Mouse (Mus musculus): ENCODE data around the gene Polm. TPM values are rescaled to one million over a fixed set of nuclear protein-coding genes. Genes with fewer than 3 reads are reported as not detected.
A peak's percentile ranks its signal among the peaks of the same experiment; 100 is the strongest.

Polm gene
- polyA plus RNA-seq, 1 experiment from 2014 or later, result 2.0 TPM

DNA sequence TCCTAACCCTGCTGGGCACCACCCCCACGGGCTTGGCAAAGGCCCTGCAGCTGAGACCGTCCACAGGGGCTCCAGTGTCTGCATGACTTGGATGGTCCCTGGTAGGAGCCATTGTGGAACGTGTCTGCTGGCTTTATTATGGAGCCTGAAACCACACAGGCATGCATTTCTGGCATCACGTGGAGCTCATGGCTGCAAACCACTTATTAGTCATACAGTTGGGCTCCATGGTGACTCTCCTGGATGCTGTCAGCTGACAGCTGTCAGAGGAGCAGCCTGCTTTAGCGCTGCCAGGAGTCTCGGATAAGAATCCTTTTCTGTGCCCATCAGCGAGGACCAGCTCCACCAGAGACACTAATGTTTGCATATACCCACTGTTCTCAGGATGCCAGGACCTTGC lies 42.1 kb downstream of the Polm start:
- H3K27me3 ChIP-seq (ENCODE audit: control insufficient read depth, insufficient read depth, low read depth, low read length), result no peaks in the 10 kb centered on the region
- H3K4me1 ChIP-seq (ENCODE audit: control insufficient read depth, low read depth, low read length), result no peaks in the 10 kb centered on the region
- no peak for ATAC-seq (ENCODE audit: low read depth)
- H3K4me2 ChIP-seq (ENCODE audit: low read depth, low read length), result no peak overlapping the region
- H3K9ac ChIP-seq (ENCODE audit: low read depth, low read length), result no peak overlapping the region
- no peaks in the 10 kb centered on the region for H3K9me3 ChIP-seq (replicated peaks; ENCODE audit: control insufficient read depth, low read length)
- H3K36me3 ChIP-seq (ENCODE audit: control insufficient read depth, insufficient read depth), result peaks cover 19% of the 10 kb centered on the region
- no peak overlapping the region for H3K4me3 ChIP-seq (ENCODE audit: low read depth, low read length)
- WGBS (ENCODE audit: insufficient replicate concordance), result 78% methylated on average over 7 of the region's 7 CpGs
- no peak overlapping the region for H3K27ac ChIP-seq (ENCODE audit: low read length)

DNA sequence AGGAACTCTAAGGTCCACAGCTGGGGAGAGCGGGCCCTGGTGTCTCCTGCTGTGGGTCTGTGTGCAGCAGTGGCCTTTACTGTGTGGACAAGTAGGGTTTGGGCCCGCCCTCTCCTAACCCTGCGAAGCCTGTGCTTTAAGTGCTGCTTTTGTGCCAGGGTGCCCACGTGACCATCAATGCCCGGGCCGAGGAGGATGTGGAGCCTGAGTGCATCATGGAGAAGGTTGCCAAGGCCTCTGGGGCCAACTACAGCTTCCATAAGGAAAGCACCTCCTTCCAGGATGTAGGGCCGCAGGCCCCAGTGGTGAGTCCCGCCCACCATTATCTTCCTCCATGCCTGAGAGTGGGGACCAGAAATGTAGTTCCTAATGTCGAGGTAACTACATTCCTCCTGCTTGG lies 42.5 kb downstream of the Polm start:
- Histone ChIP-seq H3K4me2 (ENCODE audit: low read depth, low read length) (no peak overlapping the region), H3K36me3 (ENCODE audit: control insufficient read depth, insufficient read depth) (peaks cover 19% of the 10 kb centered on the region), H3K4me3 (ENCODE audit: low read depth, low read length) (no peak overlapping the region), H3K4me1 (ENCODE audit: control insufficient read depth, low read depth, low read length) (no peaks in the 10 kb centered on the region), H3K9me3 (replicated peaks; ENCODE audit: control insufficient read depth, low read length) (no peaks in the 10 kb centered on the region), H3K27ac (ENCODE audit: low read length) (no peak overlapping the region), H3K27me3 (ENCODE audit: control insufficient read depth, insufficient read depth, low read depth, low read length) (no peaks in the 10 kb centered on the region), H3K9ac (ENCODE audit: low read depth, low read length) (no peak overlapping the region)
- WGBS (ENCODE audit: insufficient replicate concordance), result 81% methylated on average over 9 of the region's 9 CpGs
- ATAC-seq (ENCODE audit: low read depth), result no peak

GRCm38 (mm10) chr11:5790431-5790830 lies 47.4 kb downstream of the Polm start:
- H3K27me3 ChIP-seq (ENCODE audit: control insufficient read depth, insufficient read depth, low read depth, low read length), result no peaks in the 10 kb centered on the region
- H3K27ac ChIP-seq (ENCODE audit: low read length), result no peak overlapping the region
- H3K4me3 ChIP-seq (ENCODE audit: low read depth, low read length), result no peak overlapping the region
- no peak overlapping the region for H3K9ac ChIP-seq (ENCODE audit: low read depth, low read length)
- peaks cover 23% of the 10 kb centered on the region for H3K4me1 ChIP-seq (ENCODE audit: control insufficient read depth, low read depth, low read length)
- WGBS (ENCODE audit: insufficient replicate concordance), result 83% methylated on average over 1 of the region's 1 CpGs
- H3K36me3 ChIP-seq (ENCODE audit: control insufficient read depth, insufficient read depth), result peaks cover 4% of the 10 kb centered on the region
- no peak overlapping the region for H3K4me2 ChIP-seq (ENCODE audit: low read depth, low read length)
- no peaks in the 10 kb centered on the region for H3K9me3 ChIP-seq (replicated peaks; ENCODE audit: control insufficient read depth, low read length)
- ATAC-seq (ENCODE audit: low read depth), result no peak

GRCm38 (mm10) chr11:5789754-5790333 lies 48.0 kb downstream of the Polm start:
- Histone ChIP-seq H3K4me1 (ENCODE audit: control insufficient read depth, low read depth, low read length) (peaks cover 23% of the 10 kb centered on the region), H3K9me3 (replicated peaks; ENCODE audit: control insufficient read depth, low read length) (no peaks in the 10 kb centered on the region), H3K4me3 (ENCODE audit: low read depth, low read length) (peak overlapping the region; percentile 75), H3K27me3 (ENCODE audit: control insufficient read depth, insufficient read depth, low read depth, low read length) (no peaks in the 10 kb centered on the region), H3K27ac (ENCODE audit: low read length) (peak overlapping the region; percentile 97), H3K36me3 (ENCODE audit: control insufficient read depth, insufficient read depth) (peaks cover 4% of the 10 kb centered on the region; the same call in 1 of the 2 replicates), H3K9ac (ENCODE audit: low read depth, low read length) (peak overlapping the region; percentile 72), H3K4me2 (ENCODE audit: low read depth, low read length) (peak overlapping the region; percentile 85)
- ATAC-seq (ENCODE audit: low read depth), result no peak
- WGBS (ENCODE audit: insufficient replicate concordance), result 43% methylated on average over 3 of the region's 3 CpGs

DNA sequence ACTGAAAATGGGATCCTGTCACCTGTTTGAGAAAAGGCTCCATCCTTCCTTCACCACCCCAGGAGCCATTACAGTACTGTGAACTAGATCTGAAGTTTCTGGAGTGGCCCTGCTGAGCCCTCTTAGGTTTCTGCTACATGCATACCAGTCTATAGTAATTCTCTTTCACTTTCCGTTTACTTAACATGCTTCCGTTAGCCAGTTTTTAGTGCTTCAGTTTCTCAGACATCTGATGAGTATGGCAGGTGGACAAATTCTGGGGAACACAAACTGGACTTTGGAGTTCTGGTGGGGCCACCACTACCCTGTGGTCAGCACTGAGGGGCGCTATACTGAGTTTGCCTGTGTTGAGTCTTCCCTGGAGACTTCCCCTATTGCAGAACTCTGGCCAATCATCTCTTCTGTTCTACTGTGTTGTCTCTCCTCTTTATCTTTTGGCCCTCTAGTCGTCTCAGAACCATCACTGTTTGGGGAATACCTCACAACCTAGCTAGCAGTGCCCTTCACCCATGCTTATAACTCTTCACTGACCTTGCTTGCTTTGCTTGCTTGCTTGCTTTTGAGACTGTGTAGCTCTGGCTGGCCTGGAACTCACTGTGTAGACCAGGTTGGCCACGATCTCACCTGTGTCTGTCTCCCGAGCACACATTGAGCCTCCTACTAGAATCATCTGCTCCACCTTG lies 48.6 kb downstream of the Polm start:
- H3K36me3 ChIP-seq (ENCODE audit: control insufficient read depth, insufficient read depth), result peaks cover 4% of the 10 kb centered on the region; the same call in 1 of the 2 replicates
- peak overlapping the region; percentile 75 for H3K4me3 ChIP-seq (ENCODE audit: low read depth, low read length)
- H3K9me3 ChIP-seq (replicated peaks; ENCODE audit: control insufficient read depth, low read length), result no peaks in the 10 kb centered on the region
- peak overlapping the region; percentile 72 for H3K9ac ChIP-seq (ENCODE audit: low read depth, low read length)
- ATAC-seq (ENCODE audit: low read depth), result no peak
- WGBS (ENCODE audit: insufficient replicate concordance), result 26% methylated on average over 6 of the region's 6 CpGs
- peak overlapping the region; percentile 97 for H3K27ac ChIP-seq (ENCODE audit: low read length)
- peaks cover 23% of the 10 kb centered on the region for H3K4me1 ChIP-seq (ENCODE audit: control insufficient read depth, low read depth, low read length)
- H3K27me3 ChIP-seq (ENCODE audit: control insufficient read depth, insufficient read depth, low read depth, low read length), result no peaks in the 10 kb centered on the region
- peak overlapping the region; percentile 85 for H3K4me2 ChIP-seq (ENCODE audit: low read depth, low read length)

DNA sequence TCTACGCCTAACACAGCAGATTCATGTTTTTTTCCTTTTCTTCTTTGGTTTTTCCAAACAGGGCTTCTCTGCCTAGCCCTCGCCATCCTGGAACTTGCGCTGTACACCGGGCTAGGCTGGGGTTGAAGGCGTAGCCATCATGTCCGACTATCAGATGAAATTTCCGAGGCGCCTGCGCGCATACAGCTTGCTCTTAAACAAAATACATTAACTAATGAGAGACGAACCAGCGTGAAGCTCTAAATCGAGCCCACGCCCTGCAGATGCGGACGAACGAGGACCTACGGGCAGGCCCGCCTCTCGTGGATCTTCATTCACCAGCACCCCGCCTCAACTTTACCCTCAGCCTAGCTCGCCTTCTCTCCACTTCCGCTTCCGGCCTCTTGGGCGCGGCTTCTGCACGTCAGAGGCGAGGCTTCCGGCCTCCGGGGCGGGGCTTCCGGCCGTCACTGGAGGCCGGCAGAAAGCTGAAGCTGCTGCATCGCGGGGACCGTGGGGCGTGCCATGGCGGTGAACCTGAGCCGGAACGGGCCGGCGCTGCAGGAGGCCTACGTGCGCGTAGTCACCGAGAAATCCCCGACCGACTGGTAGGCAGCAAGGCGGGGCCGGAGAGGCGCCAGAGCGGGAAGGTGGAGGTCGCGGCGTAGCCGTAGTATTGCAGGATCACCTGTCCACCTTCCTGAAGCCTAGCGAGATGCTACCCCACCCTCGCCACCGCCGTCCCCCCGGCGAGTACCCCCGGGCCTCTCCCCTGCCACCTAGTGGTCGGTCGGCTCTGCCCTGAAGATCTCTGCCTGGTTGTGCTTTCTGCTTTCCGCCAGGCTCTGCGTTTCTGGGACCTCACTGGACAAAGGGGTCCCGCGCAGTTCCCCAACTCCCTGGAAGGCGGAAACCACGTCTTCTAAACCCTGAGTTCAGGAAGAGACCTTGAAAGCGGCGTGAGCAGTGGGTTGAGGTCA lies 49.5 kb downstream of the Polm start, which contains the start of gene Dbnl:
Gene Dbnl (plus strand): TSS at position 433 of the 959 bp plus-strand sequence.
- WGBS (ENCODE audit: insufficient replicate concordance), result under 1% methylated on average over 74 of the region's 74 CpGs
- Histone ChIP-seq H3K27ac (ENCODE audit: low read length) (peak within 1 kb of the TSS; percentile 97), H3K27me3 (ENCODE audit: control insufficient read depth, insufficient read depth, low read depth, low read length) (no peaks in the 10 kb centered on the region), H3K4me3 (ENCODE audit: low read depth, low read length) (peak within 1 kb of the TSS; percentile 75), H3K9ac (ENCODE audit: low read depth, low read length) (peak within 1 kb of the TSS; percentile 75), H3K36me3 (ENCODE audit: control insufficient read depth, insufficient read depth) (no peaks in the 10 kb centered on the region), H3K4me2 (ENCODE audit: low read depth, low read length) (peak within 1 kb of the TSS; percentile 85), H3K4me1 (ENCODE audit: control insufficient read depth, low read depth, low read length) (peaks cover 23% of the 10 kb centered on the region), H3K9me3 (replicated peaks; ENCODE audit: control insufficient read depth, low read length) (no peaks in the 10 kb centered on the region)
- ATAC-seq (ENCODE audit: low read depth), result peak; percentile 95

- H3K36me3 ChIP-seq (ENCODE audit: control insufficient read depth, insufficient read depth), result no peaks in the 10 kb centered on the region
- 17% methylated on average over 8 of the region's 8 CpGs for WGBS (ENCODE audit: insufficient replicate concordance)
- peak overlapping the region; percentile 97 for H3K27ac ChIP-seq (ENCODE audit: low read length)
- H3K9me3 ChIP-seq (replicated peaks; ENCODE audit: control insufficient read depth, low read length), result no peaks in the 10 kb centered on the region
- peak overlapping the region; percentile 85 for H3K4me2 ChIP-seq (ENCODE audit: low read depth, low read length)
- no peak for ATAC-seq (ENCODE audit: low read depth)
- peak overlapping the region; percentile 75 for H3K4me3 ChIP-seq (ENCODE audit: low read depth, low read length)
- H3K4me1 ChIP-seq (ENCODE audit: control insufficient read depth, low read depth, low read length), result peaks cover 26% of the 10 kb centered on the region
- H3K27me3 ChIP-seq (ENCODE audit: control insufficient read depth, insufficient read depth, low read depth, low read length), result no peaks in the 10 kb centered on the region
- peak overlapping the region; percentile 75 for H3K9ac ChIP-seq (ENCODE audit: low read depth, low read length)
These were observed 50.2 kb downstream of the Polm start for GRCm38 (mm10) chr11:5787671-5788055.

DNA sequence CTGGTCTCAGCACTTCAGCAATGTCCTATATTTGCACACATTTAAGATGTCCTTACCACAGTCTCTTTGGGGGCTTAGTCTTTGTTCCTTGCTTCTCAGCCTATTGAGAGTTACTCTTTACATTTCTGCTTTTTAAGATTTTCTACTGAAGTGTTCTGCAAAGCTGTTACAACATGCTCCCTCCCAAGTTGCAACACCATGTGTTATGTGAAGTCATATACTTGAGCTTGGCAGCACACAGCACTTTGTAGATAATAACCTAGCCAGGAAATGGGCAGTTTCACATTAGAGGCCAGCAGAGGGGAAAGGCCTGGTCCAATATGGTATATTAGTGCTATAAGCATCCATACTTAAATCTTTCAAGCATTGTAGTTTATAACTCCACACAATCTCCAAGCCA lies 52.1 kb downstream of the Polm start:
- Histone ChIP-seq H3K4me1 (ENCODE audit: control insufficient read depth, low read depth, low read length) (peaks cover 35% of the 10 kb centered on the region), H3K9me3 (replicated peaks; ENCODE audit: control insufficient read depth, low read length) (no peaks in the 10 kb centered on the region), H3K27ac (ENCODE audit: low read length) (peak overlapping the region; percentile 17; the same call in 1 of the 2 replicates), H3K9ac (ENCODE audit: low read depth, low read length) (no peak overlapping the region), H3K4me3 (ENCODE audit: low read depth, low read length) (no peak overlapping the region), H3K27me3 (ENCODE audit: control insufficient read depth, insufficient read depth, low read depth, low read length) (no peaks in the 10 kb centered on the region), H3K36me3 (ENCODE audit: control insufficient read depth, insufficient read depth) (no peaks in the 10 kb centered on the region), H3K4me2 (ENCODE audit: low read depth, low read length) (no peak overlapping the region)
- ATAC-seq (ENCODE audit: low read depth), result no peak

Data from liver, embryonic 16.5 days (tissue).